Mouse (Mus musculus): Measurements from ENCODE around the gene Ankrd33b. TPM values are rescaled to one million over a fixed set of nuclear protein-coding genes. Genes with fewer than 3 reads are reported as not detected.

Ankrd33b gene
- polyA plus RNA-seq, 1 experiment = 6.1 TPM

- no peak for TF ChIP-seq FLI1 (IDR thresholded peaks at IDR 0.05; ENCODE audit: low read length)
- TF ChIP-seq GATA1 (IDR thresholded peaks at IDR 0.05; ENCODE audit: borderline replicate concordance, low read length) = no peak
These were observed 34.8 kb upstream of the Ankrd33b start for GRCm38 (mm10) chr15:31402200-31402892.

GRCm38 (mm10) chr15:31400974-31401373 lies 33.4 kb upstream of the Ankrd33b start:
- Histone ChIP-seq H3K4me1 (peaks cover 14% of the 10 kb centered on the region), H3K27me3 (replicated peaks) (peaks cover 40% of the 10 kb centered on the region), H3K9me3 (peaks cover 38% of the 10 kb centered on the region), H3K36me3 (replicated peaks; ENCODE audit: low read length) (no peaks in the 10 kb centered on the region), H3K4me3 (replicated peaks) (no peak overlapping the region)
- no peak for TF ChIP-seq FLI1 (IDR thresholded peaks at IDR 0.05; ENCODE audit: low read length)
- no peak for TF ChIP-seq GATA1 (IDR thresholded peaks at IDR 0.05; ENCODE audit: borderline replicate concordance, low read length)

More at GRCm38 (mm10) chr15:31402200-31402892, 34.8 kb upstream of the Ankrd33b start:
- Histone ChIP-seq H3K4me3 (replicated peaks) (no peak overlapping the region), H3K36me3 (replicated peaks; ENCODE audit: low read length) (no peaks in the 10 kb centered on the region), H3K9me3 (peaks cover 32% of the 10 kb centered on the region), H3K27me3 (replicated peaks) (peaks cover 43% of the 10 kb centered on the region), H3K4me1 (0 out of 2 replicates have a peak, but pooled peaks cover 6% of the 10 kb centered on the region)

GRCm38 (mm10) chr15:31398769-31399168 lies 31.2 kb upstream of the Ankrd33b start:
- no peak overlapping the region for H3K4me3 ChIP-seq (replicated peaks)
- TF ChIP-seq GATA1 (IDR thresholded peaks at IDR 0.05; ENCODE audit: borderline replicate concordance, low read length) = no peak
- no peak for TF ChIP-seq FLI1 (IDR thresholded peaks at IDR 0.05; ENCODE audit: low read length)
- H3K9me3 ChIP-seq = peaks cover 44% of the 10 kb centered on the region

DNA sequence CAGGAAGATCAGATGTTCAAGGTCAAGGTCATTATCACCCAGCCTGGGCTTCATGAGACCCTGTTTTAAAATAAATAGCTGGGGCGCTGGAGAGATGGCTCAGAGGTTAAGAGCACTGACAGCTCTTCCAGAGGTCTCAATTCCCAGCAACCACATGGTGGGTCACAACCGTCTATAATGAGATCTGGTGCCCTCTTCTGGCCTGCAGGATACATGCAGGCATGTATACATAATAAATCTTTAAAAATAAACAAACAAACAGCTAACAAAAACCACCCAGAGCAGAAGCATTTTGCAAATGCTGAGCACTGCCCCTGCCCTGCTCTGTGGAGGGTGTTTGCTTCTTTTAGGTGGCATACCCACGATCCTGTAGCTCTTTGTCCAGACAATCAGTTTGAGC lies 29.9 kb upstream of the Ankrd33b start:
- no peak for TF ChIP-seq GATA1 (IDR thresholded peaks at IDR 0.05; ENCODE audit: borderline replicate concordance, low read length)

More at GRCm38 (mm10) chr15:31398769-31399168, 31.2 kb upstream of the Ankrd33b start:
- peaks cover 20% of the 10 kb centered on the region for H3K4me1 ChIP-seq
- H3K36me3 ChIP-seq (replicated peaks; ENCODE audit: low read length) = no peaks in the 10 kb centered on the region
- H3K27me3 ChIP-seq (replicated peaks) = peaks cover 27% of the 10 kb centered on the region

DNA sequence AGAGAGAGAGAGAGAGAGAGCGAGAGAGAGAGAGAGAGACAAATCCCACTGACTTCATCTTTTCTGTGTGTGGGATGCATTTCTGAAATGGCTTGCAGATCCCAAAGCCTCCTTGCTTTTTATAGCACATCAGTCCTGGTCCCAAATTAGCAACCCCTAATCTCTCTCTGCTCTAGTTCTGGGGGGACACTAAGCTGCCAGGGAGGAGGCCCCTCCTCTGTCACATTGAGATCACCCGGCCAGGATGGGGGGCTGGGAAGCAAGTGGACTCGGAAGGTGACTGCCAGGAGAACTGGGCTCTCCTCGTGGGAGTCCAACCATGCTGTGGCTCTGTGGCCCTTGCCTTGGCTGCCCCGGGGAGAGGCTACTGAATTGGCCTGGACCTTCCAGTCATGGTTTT lies 29.2 kb upstream of the Ankrd33b start:
- peaks cover 42% of the 10 kb centered on the region for H3K9me3 ChIP-seq
- peaks cover 35% of the 10 kb centered on the region for H3K4me1 ChIP-seq
- no peaks in the 10 kb centered on the region for H3K36me3 ChIP-seq (replicated peaks; ENCODE audit: low read length)
- TF ChIP-seq GATA1 (IDR thresholded peaks at IDR 0.05; ENCODE audit: borderline replicate concordance, low read length) (no peak), FLI1 (IDR thresholded peaks at IDR 0.05; ENCODE audit: low read length) (no peak)
- H3K27me3 ChIP-seq (replicated peaks) = peaks cover 10% of the 10 kb centered on the region
- H3K4me3 ChIP-seq (replicated peaks) = no peak overlapping the region

More for the DNA sequence above, 29.9 kb upstream of the Ankrd33b start:
- Histone ChIP-seq H3K4me3 (replicated peaks) (no peak overlapping the region), H3K9me3 (peaks cover 44% of the 10 kb centered on the region), H3K36me3 (replicated peaks; ENCODE audit: low read length) (no peaks in the 10 kb centered on the region), H3K27me3 (replicated peaks) (peaks cover 14% of the 10 kb centered on the region), H3K4me1 (peaks cover 30% of the 10 kb centered on the region)

DNA sequence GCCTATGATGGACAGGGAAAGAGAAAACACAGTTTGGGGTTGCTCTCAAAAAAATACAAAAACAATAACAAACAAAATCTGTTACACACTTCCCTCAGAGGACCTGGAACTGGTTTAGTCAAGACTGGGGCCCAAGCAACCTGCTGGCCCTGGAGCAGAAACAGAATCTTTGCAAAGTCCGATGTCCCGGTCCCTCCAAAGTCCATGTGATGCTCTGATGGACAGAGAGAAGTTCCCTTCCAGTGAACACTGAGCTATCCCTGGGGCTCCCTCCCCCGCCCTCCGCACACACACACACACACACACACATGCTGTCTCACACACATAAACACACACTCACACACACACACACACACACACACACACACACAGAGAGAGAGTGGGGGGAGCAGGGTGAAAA lies 28.5 kb upstream of the Ankrd33b start:
- H3K4me1 ChIP-seq = peaks cover 39% of the 10 kb centered on the region
- H3K27me3 ChIP-seq (replicated peaks) = peaks cover 9% of the 10 kb centered on the region
- H3K9me3 ChIP-seq = peaks cover 39% of the 10 kb centered on the region
- H3K36me3 ChIP-seq (replicated peaks; ENCODE audit: low read length) = no peaks in the 10 kb centered on the region
- no peak overlapping the region for H3K4me3 ChIP-seq (replicated peaks)
- TF ChIP-seq FLI1 (IDR thresholded peaks at IDR 0.05; ENCODE audit: low read length) (no peak), GATA1 (IDR thresholded peaks at IDR 0.05; ENCODE audit: borderline replicate concordance, low read length) (no peak)

- H3K4me1 ChIP-seq = peaks cover 35% of the 10 kb centered on the region
- H3K9me3 ChIP-seq = peaks cover 17% of the 10 kb centered on the region
- no peaks in the 10 kb centered on the region for H3K36me3 ChIP-seq (replicated peaks; ENCODE audit: low read length)
- no peak for TF ChIP-seq GATA1 (IDR thresholded peaks at IDR 0.05; ENCODE audit: borderline replicate concordance, low read length)
- no peak overlapping the region for H3K4me3 ChIP-seq (replicated peaks)
- H3K27me3 ChIP-seq (replicated peaks) = peaks cover 10% of the 10 kb centered on the region
These were observed 25.9 kb upstream of the Ankrd33b start for GRCm38 (mm10) chr15:31393402-31393801.

GRCm38 (mm10) chr15:31392705-31393104 lies 25.2 kb upstream of the Ankrd33b start:
- Histone ChIP-seq H3K4me1 (peaks cover 34% of the 10 kb centered on the region), H3K27me3 (replicated peaks) (peaks cover 8% of the 10 kb centered on the region)

DNA sequence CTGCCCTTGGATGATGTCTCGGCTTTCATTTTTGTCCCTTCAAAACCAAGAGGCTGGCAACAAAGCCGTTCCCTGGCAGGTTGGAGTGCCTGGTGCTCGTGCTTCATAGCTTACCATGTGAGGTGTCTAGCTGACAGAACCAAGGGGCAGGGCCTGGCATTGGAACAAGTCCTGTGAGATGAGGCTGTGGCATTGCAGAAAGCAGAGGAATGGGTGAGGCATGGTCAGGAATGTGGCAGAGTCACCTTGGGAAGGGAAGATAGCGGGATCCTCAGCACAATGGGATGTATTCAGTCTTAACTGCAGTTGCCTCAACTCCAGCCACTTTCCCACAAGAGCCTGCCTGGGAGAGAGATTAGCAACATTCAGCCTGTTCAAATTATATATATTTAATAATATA lies 24.6 kb upstream of the Ankrd33b start:
- no peak for TF ChIP-seq GATA1 (IDR thresholded peaks at IDR 0.05; ENCODE audit: borderline replicate concordance, low read length)
- peaks cover 7% of the 10 kb centered on the region for H3K27me3 ChIP-seq (replicated peaks)
- peaks cover 3% of the 10 kb centered on the region for H3K36me3 ChIP-seq (replicated peaks; ENCODE audit: low read length)
- peaks cover 17% of the 10 kb centered on the region for H3K9me3 ChIP-seq
- peaks cover 33% of the 10 kb centered on the region for H3K4me1 ChIP-seq
- no peak overlapping the region for H3K4me3 ChIP-seq (replicated peaks)

More at GRCm38 (mm10) chr15:31392705-31393104, 25.2 kb upstream of the Ankrd33b start:
- Histone ChIP-seq H3K9me3 (peaks cover 17% of the 10 kb centered on the region), H3K4me3 (replicated peaks) (no peak overlapping the region), H3K36me3 (replicated peaks; ENCODE audit: low read length) (no peaks in the 10 kb centered on the region)
- TF ChIP-seq GATA1 (IDR thresholded peaks at IDR 0.05; ENCODE audit: borderline replicate concordance, low read length) = no peak
- TF ChIP-seq FLI1 (IDR thresholded peaks at IDR 0.05; ENCODE audit: low read length) = no peak

DNA sequence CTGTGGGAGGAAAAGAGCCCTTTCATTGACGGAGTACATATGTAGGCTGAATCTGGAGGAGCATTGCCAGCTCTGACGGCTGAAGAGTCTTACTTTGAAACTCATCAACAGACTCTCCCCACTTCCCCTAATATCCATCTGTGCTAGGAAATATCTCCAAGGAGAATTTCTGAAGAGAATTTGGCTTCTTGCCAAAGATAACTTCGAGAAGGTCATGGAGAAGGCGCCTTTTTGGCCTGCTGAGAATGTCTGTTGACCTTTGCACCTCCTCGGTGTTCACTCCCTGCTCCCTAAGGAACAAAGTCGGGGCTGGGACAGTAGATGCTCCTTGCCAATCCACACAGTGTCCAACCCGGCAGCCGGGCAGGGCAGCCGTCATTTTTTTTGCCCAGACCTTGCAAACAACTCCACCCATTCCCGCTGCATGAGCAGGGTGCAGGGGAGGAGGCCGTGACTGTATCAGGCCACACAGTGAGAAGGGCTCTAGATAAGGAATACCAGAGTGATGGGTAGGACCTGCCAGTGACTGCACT lies 14.5 kb upstream of the Ankrd33b start:
- H3K4me1 ChIP-seq = peaks cover 31% of the 10 kb centered on the region
- peaks cover 2% of the 10 kb centered on the region for H3K9me3 ChIP-seq
- H3K27me3 ChIP-seq (replicated peaks) = peaks cover under 1% of the 10 kb centered on the region
- peaks cover 1% of the 10 kb centered on the region for H3K36me3 ChIP-seq (replicated peaks; ENCODE audit: low read length)
- no peak overlapping the region for H3K4me3 ChIP-seq (replicated peaks)
- TF ChIP-seq FLI1 (IDR thresholded peaks at IDR 0.05; ENCODE audit: low read length) = no peak
- TF ChIP-seq GATA1 (IDR thresholded peaks at IDR 0.05; ENCODE audit: borderline replicate concordance, low read length) = no peak
